Mouse (Mus musculus) embryonic facial prominence, embryonic 11.5 days (tissue): ENCODE results near the gene Pink1. TPM values are rescaled to one million over a fixed set of nuclear protein-coding genes. Genes with fewer than 3 reads are reported as not detected.

ENCODE experiments used
- ATAC-seq: fragments of 200-750 bp; cut with Nextera tagmentation; replicated peaks from 2 replicates; pipeline ENCODE4 v1.8.0; 2017; ENCODE audit warnings: low read depth; ENCODE audit not compliant: insufficient number of reproducible peaks, low FRiP score, low TSS enrichment
- DNase-seq: peaks from one replicate; pipeline ENCODE4 v3.0.0-alpha.2; 2015; ENCODE audit warnings: low spot score
- H3K27ac ChIP-seq: fragments of 300-500 bp; sonication (generic); replicated peaks from 2 replicates; pipeline ENCODE4 v1.5.1; 2014; ENCODE audit warnings: mild to moderate bottlenecking, low read depth, low read length, control low read depth
- H3K27me3 ChIP-seq: fragments of 300-500 bp; sonication (generic); 2 replicates; pipeline ENCODE4 v1.6.1; 2014; ENCODE audit warnings: mild to moderate bottlenecking, low read length, moderate library complexity, mixed read lengths; ENCODE audit not compliant: control insufficient read depth, insufficient read depth
- H3K36me3 ChIP-seq: fragments of 300-500 bp; sonication (generic); replicated peaks from 2 replicates; pipeline ENCODE4 v1.6.1; 2014; ENCODE audit warnings: low read depth, mild to moderate bottlenecking, low read length, moderate library complexity, mixed read lengths; ENCODE audit not compliant: control insufficient read depth, insufficient read depth
- H3K4me1 ChIP-seq: fragments of 300-500 bp; sonication (generic); 2 replicates; pipeline ENCODE4 v1.6.1; 2014; ENCODE audit warnings: low read length, mixed read lengths; ENCODE audit not compliant: control insufficient read depth, insufficient read depth
- H3K4me2 ChIP-seq: fragments of 300-500 bp; sonication (generic); 2 replicates; pipeline ENCODE4 v1.6.1; 2014; ENCODE audit warnings: low read depth, mild to moderate bottlenecking, control low read depth, low read length, moderate library complexity
- H3K4me3 ChIP-seq: fragments of 300-500 bp; sonication (generic); 2 replicates; pipeline ENCODE4 v1.5.1; 2014; ENCODE audit warnings: low read depth, low read length, control low read depth
- H3K9ac ChIP-seq: fragments of 300-500 bp; sonication (generic); replicated peaks from 2 replicates; pipeline ENCODE4 v1.6.1; 2014; ENCODE audit warnings: mild to moderate bottlenecking, control low read depth, low read length
- H3K9me3 ChIP-seq: fragments of 300-500 bp; sonication (generic); replicated peaks from 2 replicates; pipeline ENCODE4 v1.6.1; 2016; ENCODE audit warnings: mild to moderate bottlenecking, low read length, inconsistent platforms, mixed read lengths; ENCODE audit not compliant: control insufficient read depth
- WGBS: fragments of 180-500 bp; shearing (Covaris S2); extraction: QIAGEN DNeasy Blood & Tissue Kit; methylation state at CpG from one replicate; pipeline ENCODE4 v1.1.7; 2014; 5-methylcytosine and 5-hydroxymethylcytosine counted together
- microRNA-seq: library from miRNA; unstranded; fragments of <30 nt; microRNA quantifications from one replicate; pipeline ENCODE4, GENCODE M21; 2016; ENCODE audit warnings: borderline number of aligned reads
- polyA plus RNA-seq: library from polyadenylated mRNA; unstranded; fragments of >200 nt; fragmentation: Nextera tagmentation; extraction: Ambion mirVana; gene quantifications from 2 replicates; pipeline ENCODE4 v1.2.1, GENCODE M21; 2014

Pink1 gene
- polyA plus RNA-seq, 1 experiment from 2014 or later: 17.7 TPM

- no peak for ATAC-seq
- Histone ChIP-seq H3K4me1 (no peaks in the 10 kb centered on the region), H3K9ac (no peak overlapping the region), H3K27ac (no peak overlapping the region), H3K36me3 (no peaks in the 10 kb centered on the region), H3K4me2 (no peak overlapping the region), H3K9me3 (no peaks in the 10 kb centered on the region), H3K4me3 (no peak overlapping the region), H3K27me3 (no peaks in the 10 kb centered on the region)
- 73% methylated on average over 14 of the region's 14 CpGs for WGBS
- DNase-seq: no peak
These were observed 53.8 kb downstream of the Pink1 start for GRCm38 (mm10) chr4:138272011-138272997.

- Histone ChIP-seq H3K4me2 (no peak overlapping the region), H3K4me3 (no peak overlapping the region), H3K36me3 (no peaks in the 10 kb centered on the region), H3K9me3 (no peaks in the 10 kb centered on the region), H3K27ac (no peak overlapping the region), H3K4me1 (no peaks in the 10 kb centered on the region), H3K9ac (no peak overlapping the region), H3K27me3 (no peaks in the 10 kb centered on the region)
- DNase-seq (no peak), ATAC-seq (no peak)
- 87% methylated on average over 10 of the region's 10 CpGs for WGBS
These were observed 58.2 kb downstream of the Pink1 start for GRCm38 (mm10) chr4:138267869-138268268.

Small RNAs within 50 kb of the gene (microRNA-seq; reads per million reads assigned to microRNA genes)
- gene Gm27646 (not detected), gene Mir7019 (not detected)

Other genes with a start within 250 kb of the Pink1 start
- gene Hp1bp3, start 110.0 kb downstream of the Pink1 start, polyA plus RNA-seq: 197 and 201 TPM in 2 replicates
- gene Sh2d5, start 75.9 kb downstream of the Pink1 start, polyA plus RNA-seq: 1.1 and 1.2 TPM in 2 replicates
- gene Kif17, start 75.9 kb downstream of the Pink1 start, polyA plus RNA-seq: 0.31 and 0.33 TPM in 2 replicates
- gene Ddost, start 21.6 kb downstream of the Pink1 start, polyA plus RNA-seq: 249 and 259 TPM in 2 replicates
- 3.5 and 5.7 TPM in 2 replicates for gene Cda, start 41.7 kb upstream of the Pink1 start, polyA plus RNA-seq
- gene Fam43b, start 70.2 kb upstream of the Pink1 start, polyA plus RNA-seq: 0.39 TPM in 1 of 2 replicates, not detected in the other
- 15.4 and 18.0 TPM in 2 replicates for gene Mul1, start 108.4 kb upstream of the Pink1 start, polyA plus RNA-seq
- 2.4 and 2.7 TPM in 2 replicates for gene Camk2n1, start 128.0 kb upstream of the Pink1 start, polyA plus RNA-seq